In genomic region chr17:6636861-6637260, GRCm38 (mm10) we compare ENCODE assay signal across 23 mouse cellular contexts. TPM values are rescaled to one million over a fixed set of nuclear protein-coding genes. Genes with fewer than 3 reads are reported as not detected.
"Had no signal": no experiment of that assay in that cellular context is flagged by ENCODE, and none has a peak within 500 bp of the region (broad histone marks: within the 10 kb centered on the region; RNA-seq: fewer than 3 reads in every experiment).

No protein-coding gene starts in this region.

- H3K4me2 ChIP-seq: heart, embryonic 12.5 days; hindbrain, embryonic 13.5 days; intestine, embryonic 15.5 days; limb, embryonic 12.5 days; liver, embryonic 11.5 days; liver, embryonic 13.5 days had no signal

- H3K4me1 ChIP-seq: heart, embryonic 12.5 days; hindbrain, embryonic 13.5 days; intestine, embryonic 15.5 days; limb, embryonic 10.5 days; limb, embryonic 12.5 days; liver, embryonic 13.5 days had no signal

- H3K9ac ChIP-seq: heart, embryonic 12.5 days; hindbrain, embryonic 13.5 days; intestine, embryonic 15.5 days; limb, embryonic 12.5 days; liver, embryonic 13.5 days had no signal

- H3K27ac ChIP-seq: gastrocnemius, adult 2 months; heart, adult 2 months; hindbrain, embryonic 13.5 days; intestine, embryonic 15.5 days; kidney, postnatal 0 days; layer of hippocampus, adult 2 months; left cerebral cortex, adult 2 months; limb, embryonic 10.5 days; limb, embryonic 12.5 days; liver, embryonic 13.5 days had no signal

- H3K4me3 ChIP-seq: gastrocnemius, adult 2 months; heart, adult 2 months; heart, embryonic 12.5 days; hindbrain, embryonic 13.5 days; intestine, embryonic 15.5 days; layer of hippocampus, adult 2 months; left cerebral cortex, adult 2 months; limb, embryonic 10.5 days; limb, embryonic 12.5 days; liver, embryonic 13.5 days had no signal

- DNase-seq: gastrocnemius, adult 2 months; gastrocnemius, postnatal 10 days; heart, adult 2 months; heart, postnatal 10 days; heart, postnatal 4 days; kidney, adult 18-20 months; kidney, adult 8-10 months; kidney, postnatal 25 days; kidney, postnatal 4 days; liver; liver, embryonic 13.5 days had no signal

- H3K36me3 ChIP-seq: heart, embryonic 12.5 days; hindbrain, embryonic 13.5 days; intestine, embryonic 15.5 days; limb, embryonic 10.5 days; limb, embryonic 12.5 days; liver, embryonic 13.5 days had no signal

- ATAC-seq: hindbrain, embryonic 16.5 days; inflammation-experienced regulatory T-cells, adult 6 months; intestine, embryonic 15.5 days; intestine, postnatal 0 days had no signal

- H3K27me3 ChIP-seq: heart, embryonic 12.5 days; hindbrain, embryonic 13.5 days; intestine, embryonic 15.5 days; limb, embryonic 12.5 days; liver, embryonic 13.5 days had no signal

- H3K9me3 ChIP-seq: hindbrain, embryonic 13.5 days; intestine, embryonic 15.5 days; limb, embryonic 10.5 days; limb, embryonic 12.5 days; liver, embryonic 13.5 days had no signal

RNA-seq across cellular contexts. Expression of gene Sytl3, which starts 22.0 kb away (rescaled TPM):
- polyA plus RNA-seq: heart, embryonic 12.5 days; limb, embryonic 10.5 days; limb, embryonic 12.5 days; liver, embryonic 11.5 days had no signal
